Mouse (Mus musculus) midbrain, embryonic 10.5 days (tissue): ENCODE results near the gene Clcnkb. TPM values are rescaled to one million over a fixed set of nuclear protein-coding genes. Genes with fewer than 3 reads are reported as not detected.

Experiments used
- DNase-seq: peaks from one replicate; pipeline ENCODE4 v3.0.0-alpha.2; 2017; ENCODE audit warnings: low spot score
- H3K27ac ChIP-seq: fragments of 300-500 bp; sonication (generic); replicated peaks from 2 replicates; pipeline ENCODE4 v1.5.1; 2016; ENCODE audit warnings: mild to moderate bottlenecking
- H3K27me3 ChIP-seq: fragments of 300-500 bp; sonication (generic); 2 replicates; pipeline ENCODE4 v1.6.1; 2016; ENCODE audit warnings: low read depth, mild to moderate bottlenecking; ENCODE audit not compliant: poor library complexity, severe bottlenecking
- H3K36me3 ChIP-seq: fragments of 300-500 bp; sonication (generic); 2 replicates; pipeline ENCODE4 v1.6.1; 2016; ENCODE audit warnings: mild to moderate bottlenecking, moderate library complexity
- H3K4me1 ChIP-seq: fragments of 300-500 bp; sonication (generic); 2 replicates; pipeline ENCODE4 v1.6.1; 2016
- H3K4me3 ChIP-seq: fragments of 300-500 bp; sonication (generic); 2 replicates; pipeline ENCODE4 v1.5.1; 2016; ENCODE audit warnings: mild to moderate bottlenecking, moderate library complexity
- H3K9me3 ChIP-seq: fragments of 300-500 bp; sonication (generic); replicated peaks from 2 replicates; pipeline ENCODE4 v1.6.1; 2016; ENCODE audit warnings: mild to moderate bottlenecking
- WGBS: fragments of 180-500 bp; shearing (Covaris S2); methylation state at CpG from one replicate; pipeline ENCODE4 v1.1.7; 2016; 5-methylcytosine and 5-hydroxymethylcytosine counted together
- polyA plus RNA-seq: library from polyadenylated mRNA; unstranded; fragments of >200 nt; fragmentation: Nextera tagmentation; extraction: Ambion mirVana; gene quantifications from 2 replicates; pipeline ENCODE4 v1.2.1, GENCODE M21; 2016

Gene Clcnkb
- polyA plus RNA-seq, 1 experiment from 2014 or later, result not detected

- H3K9me3 ChIP-seq, result no peaks in the 10 kb centered on the region
These were observed 3.8 kb upstream of the Clcnkb start for GRCm38 (mm10) chr4:141419398-141420191.

GRCm38 (mm10) chr4:141411430-141411992 is 4.3 kb downstream of the Clcnkb start:
- H3K9me3 ChIP-seq, result no peaks in the 10 kb centered on the region
- no peak for DNase-seq
- WGBS, result 17% methylated on average over 22 of the region's 22 CpGs
- H3K4me1 ChIP-seq, result 0 out of 2 replicates have a peak, but pooled peaks cover 8% of the 10 kb centered on the region
- no peaks in the 10 kb centered on the region for H3K36me3 ChIP-seq
- H3K27me3 ChIP-seq, result peaks cover 14% of the 10 kb centered on the region
- no peak overlapping the region for H3K27ac ChIP-seq
- no peak overlapping the region for H3K4me3 ChIP-seq

More at GRCm38 (mm10) chr4:141419398-141420191, 3.8 kb upstream of the Clcnkb start:
- peaks cover 8% of the 10 kb centered on the region; the same call in 1 of the 2 replicates for H3K4me1 ChIP-seq
- H3K27me3 ChIP-seq, result peaks cover 35% of the 10 kb centered on the region
- no peak overlapping the region for H3K4me3 ChIP-seq
- H3K36me3 ChIP-seq, result no peaks in the 10 kb centered on the region
- WGBS, result 76% methylated on average over 27 of the region's 27 CpGs
- no peak overlapping the region for H3K27ac ChIP-seq
- no peak for DNase-seq

- Histone ChIP-seq H3K27ac (no peak overlapping the region), H3K9me3 (no peaks in the 10 kb centered on the region), H3K4me3 (no peak overlapping the region), H3K4me1 (peaks cover 13% of the 10 kb centered on the region), H3K27me3 (peaks cover 26% of the 10 kb centered on the region), H3K36me3 (no peaks in the 10 kb centered on the region)
- WGBS, result 88% methylated on average over 3 of the region's 3 CpGs
- no peak for DNase-seq
These were observed 7.2 kb downstream of the Clcnkb start for GRCm38 (mm10) chr4:141408577-141408976.

DNA sequence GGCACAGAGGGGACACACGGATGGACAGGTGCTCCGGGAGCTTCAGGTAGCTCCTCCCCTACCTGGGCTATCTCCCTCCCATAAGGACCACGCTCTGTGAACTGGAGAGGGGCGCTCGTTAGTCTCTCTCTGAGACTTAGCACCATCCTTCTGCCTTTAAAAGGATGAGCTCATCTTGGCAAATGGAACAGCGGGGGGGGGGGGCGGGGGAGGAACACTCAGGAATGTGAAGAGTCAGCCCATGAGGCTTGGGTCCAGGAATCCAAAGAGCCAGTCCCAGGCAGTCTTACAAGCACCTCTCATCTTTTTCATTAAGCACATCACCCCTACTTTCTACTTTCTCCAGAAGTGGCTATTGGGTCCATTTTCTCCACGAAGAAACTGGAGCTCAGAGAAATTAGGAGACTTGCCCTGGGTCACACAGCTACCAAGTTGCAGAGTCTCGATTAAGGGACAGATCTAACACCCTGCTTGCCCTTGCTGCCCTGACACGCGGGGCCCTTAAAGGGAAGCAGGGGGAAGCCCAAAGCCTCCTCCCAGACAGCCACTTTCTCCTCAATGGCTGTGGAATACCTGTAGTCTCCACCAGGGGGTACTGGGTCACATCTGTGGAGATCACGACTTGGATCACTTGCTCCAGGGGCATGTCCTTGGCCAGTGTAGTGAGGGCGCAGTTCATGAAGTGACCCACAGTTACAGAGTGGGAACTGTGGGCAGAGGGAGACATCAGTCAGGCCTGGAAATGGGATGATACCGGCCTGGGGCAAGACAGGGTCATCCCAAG is 9.1 kb downstream of the Clcnkb start:
- no peak overlapping the region for H3K27ac ChIP-seq
- peaks cover 13% of the 10 kb centered on the region for H3K4me1 ChIP-seq
- no peak for DNase-seq
- peaks cover 22% of the 10 kb centered on the region for H3K27me3 ChIP-seq
- H3K36me3 ChIP-seq, result no peaks in the 10 kb centered on the region
- WGBS, result 51% methylated on average over 14 of the region's 14 CpGs
- no peaks in the 10 kb centered on the region for H3K9me3 ChIP-seq
- no peak overlapping the region for H3K4me3 ChIP-seq

DNA sequence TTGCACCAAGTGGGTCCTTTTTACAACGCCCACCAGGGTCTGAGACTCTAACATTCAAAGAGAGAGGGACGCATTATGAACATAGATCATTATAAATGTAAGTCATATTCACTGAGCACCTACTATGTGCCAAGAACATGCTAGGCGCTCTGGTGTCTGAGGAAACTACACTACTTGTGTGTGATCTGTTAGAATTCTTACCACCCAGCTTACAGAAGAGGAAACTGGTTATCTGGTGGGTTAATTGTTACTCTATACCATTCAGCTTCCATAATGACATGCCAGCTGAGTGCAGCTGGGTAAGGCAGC is 10.5 kb downstream of the Clcnkb start:
- H3K9me3 ChIP-seq, result no peaks in the 10 kb centered on the region
- H3K4me3 ChIP-seq, result no peak overlapping the region
- H3K4me1 ChIP-seq, result peaks cover 10% of the 10 kb centered on the region
- WGBS, result 81% methylated on average over 3 of the region's 3 CpGs
- no peak for DNase-seq
- H3K27ac ChIP-seq, result no peak overlapping the region
- peaks cover 16% of the 10 kb centered on the region for H3K27me3 ChIP-seq
- H3K36me3 ChIP-seq, result no peaks in the 10 kb centered on the region

DNA sequence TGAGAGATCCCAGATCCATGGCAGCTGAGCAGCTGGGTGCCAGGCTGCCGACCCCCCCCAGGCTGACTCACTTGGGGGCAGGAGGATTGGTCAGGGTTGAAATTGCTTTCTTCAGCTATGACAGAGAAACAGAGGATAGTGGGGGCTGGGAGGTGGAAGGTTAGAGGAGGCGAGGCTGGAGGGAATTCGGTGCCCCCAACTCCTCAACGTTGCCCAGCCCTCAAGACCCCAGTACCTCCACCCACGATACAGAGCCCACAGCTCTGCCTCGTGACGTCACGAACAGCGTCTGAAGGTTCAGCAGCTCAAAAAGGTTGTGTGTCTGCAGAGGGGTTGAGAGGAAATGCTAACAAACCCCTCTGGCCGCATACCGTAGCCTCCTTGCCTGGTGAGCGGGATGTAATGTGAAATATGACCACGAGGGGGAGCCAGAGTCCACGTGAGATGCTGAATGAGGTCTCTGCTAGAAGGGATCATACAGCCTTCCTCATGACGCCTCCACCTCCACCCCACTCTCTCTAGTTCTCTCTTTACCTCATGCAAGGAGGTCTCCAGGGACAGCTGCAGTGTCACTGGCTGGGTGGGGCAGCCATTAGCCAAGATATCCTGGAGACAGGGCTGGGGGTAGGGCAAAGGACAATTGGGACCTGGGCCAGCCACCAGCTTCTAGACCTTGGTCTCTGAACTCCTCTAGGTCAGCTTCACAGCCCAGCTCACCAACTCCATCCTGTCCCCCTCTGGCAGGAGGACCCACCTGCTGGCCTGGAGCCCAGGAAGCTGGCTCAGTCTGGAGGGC is 11.1 kb downstream of the Clcnkb start:
- H3K36me3 ChIP-seq, result no peaks in the 10 kb centered on the region
- DNase-seq, result peak; percentile 87
- peaks cover 10% of the 10 kb centered on the region for H3K4me1 ChIP-seq
- no peaks in the 10 kb centered on the region for H3K9me3 ChIP-seq
- H3K27ac ChIP-seq, result no peak overlapping the region
- H3K4me3 ChIP-seq, result no peak overlapping the region
- peaks cover 16% of the 10 kb centered on the region for H3K27me3 ChIP-seq
- 16% methylated on average over 15 of the region's 15 CpGs for WGBS

GRCm38 (mm10) chr4:141400171-141400570 is 15.6 kb downstream of the Clcnkb start:
- Histone ChIP-seq H3K4me3 (no peak overlapping the region), H3K4me1 (peaks cover 7% of the 10 kb centered on the region), H3K9me3 (no peaks in the 10 kb centered on the region), H3K36me3 (no peaks in the 10 kb centered on the region), H3K27me3 (peaks cover 37% of the 10 kb centered on the region), H3K27ac (no peak overlapping the region)
- WGBS, result 87% methylated on average over 15 of the region's 15 CpGs
- DNase-seq, result no peak

GRCm38 (mm10) chr4:141398545-141398944 is 17.3 kb downstream of the Clcnkb start, which contains the start of gene Clcnka:
TSS of gene Clcnka (minus strand) at chr4:141398724.
- Histone ChIP-seq H3K27ac (no peak within 1 kb of the TSS), H3K36me3 (no peaks in the 10 kb centered on the region), H3K4me1 (peaks cover 8% of the 10 kb centered on the region), H3K9me3 (no peaks in the 10 kb centered on the region), H3K4me3 (no peak within 1 kb of the TSS), H3K27me3 (peaks cover 40% of the 10 kb centered on the region)
- 70% methylated on average over 12 of the region's 12 CpGs for WGBS
- no peak for DNase-seq

DNA sequence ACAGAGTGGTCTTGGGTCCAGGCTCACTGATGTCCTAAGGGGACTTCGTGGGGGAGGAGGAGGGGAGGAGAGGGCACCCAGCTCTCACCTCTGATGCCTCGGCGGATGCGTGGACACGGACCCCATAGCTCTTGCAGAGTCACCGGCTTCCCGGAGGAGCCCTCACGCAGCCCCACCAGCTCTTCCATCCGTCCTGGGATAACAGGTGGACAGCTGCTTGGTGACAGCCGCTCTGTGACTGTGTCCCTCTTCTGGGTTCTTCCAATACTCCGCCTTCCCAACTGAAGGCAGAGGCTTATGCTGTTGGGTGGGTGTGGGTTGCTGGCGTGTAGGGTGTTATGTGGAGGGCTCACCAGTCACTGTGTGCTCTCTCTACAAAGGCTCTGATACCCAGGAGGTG is 18.0 kb downstream of the Clcnkb start:
- WGBS, result 77% methylated on average over 12 of the region's 12 CpGs
- H3K27ac ChIP-seq, result no peak overlapping the region
- no peak for DNase-seq
- no peak overlapping the region for H3K4me3 ChIP-seq
- H3K4me1 ChIP-seq, result peaks cover 8% of the 10 kb centered on the region
- no peaks in the 10 kb centered on the region for H3K9me3 ChIP-seq
- peaks cover 40% of the 10 kb centered on the region for H3K27me3 ChIP-seq
- no peaks in the 10 kb centered on the region for H3K36me3 ChIP-seq

DNA sequence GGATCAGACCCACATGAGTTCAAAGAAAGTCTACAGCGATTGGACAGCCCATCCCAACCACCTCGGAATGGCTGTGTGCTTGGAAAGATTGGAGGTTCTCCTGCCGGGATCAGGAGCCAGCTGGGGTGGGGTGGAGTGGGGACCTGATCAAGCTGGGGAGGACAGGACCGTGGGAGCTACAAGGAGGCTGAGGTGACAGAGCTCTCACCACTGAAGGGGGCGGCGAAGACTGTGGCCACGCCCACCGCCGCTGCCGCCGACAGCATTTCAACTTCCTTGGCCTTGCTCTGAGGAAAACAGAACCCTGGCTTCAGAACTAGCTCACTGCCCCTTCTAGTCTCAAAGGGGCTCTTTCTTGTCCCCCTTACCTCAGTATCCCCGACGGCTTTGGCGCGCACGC is 21.1 kb downstream of the Clcnkb start:
- H3K4me1 ChIP-seq, result peaks cover 8% of the 10 kb centered on the region
- no peaks in the 10 kb centered on the region for H3K9me3 ChIP-seq
- no peaks in the 10 kb centered on the region for H3K36me3 ChIP-seq
- 18% methylated on average over 16 of the region's 16 CpGs for WGBS
- 0 out of 2 replicates have a peak overlapping the region, but pooled peaks have one; percentile 46 for H3K27ac ChIP-seq
- no peak for DNase-seq
- peak overlapping the region; percentile 23; the same call in 1 of the 2 replicates for H3K4me3 ChIP-seq
- H3K27me3 ChIP-seq, result peaks cover 40% of the 10 kb centered on the region

DNA sequence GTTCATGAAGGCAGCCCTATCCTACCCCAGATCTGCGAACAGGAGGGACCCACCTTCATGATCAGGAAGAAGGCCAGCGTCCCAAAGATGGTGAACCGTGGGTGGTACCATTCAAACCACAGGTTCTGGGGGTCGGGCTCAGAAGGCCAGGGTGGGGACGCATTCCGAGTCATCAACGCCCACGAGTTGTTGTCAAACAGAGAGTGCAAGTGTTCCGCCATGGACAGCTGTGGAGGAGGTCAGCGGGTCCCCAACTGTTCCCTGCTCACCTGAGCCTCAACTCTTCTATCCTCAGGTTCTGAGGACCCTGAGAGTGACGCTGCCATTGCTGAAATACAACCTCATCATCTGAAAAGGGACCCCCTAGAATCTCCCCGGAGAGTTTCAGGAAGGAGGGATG is 24.5 kb downstream of the Clcnkb start:
- peaks cover 22% of the 10 kb centered on the region for H3K27me3 ChIP-seq
- DNase-seq, result no peak
- H3K36me3 ChIP-seq, result no peaks in the 10 kb centered on the region
- no peaks in the 10 kb centered on the region for H3K9me3 ChIP-seq
- H3K27ac ChIP-seq, result no peak overlapping the region
- 84% methylated on average over 12 of the region's 12 CpGs for WGBS
- peaks cover 8% of the 10 kb centered on the region for H3K4me1 ChIP-seq
- H3K4me3 ChIP-seq, result no peak overlapping the region
